8 mouse cellular contexts compared by ENCODE assay signal in the genomic region with DNA sequence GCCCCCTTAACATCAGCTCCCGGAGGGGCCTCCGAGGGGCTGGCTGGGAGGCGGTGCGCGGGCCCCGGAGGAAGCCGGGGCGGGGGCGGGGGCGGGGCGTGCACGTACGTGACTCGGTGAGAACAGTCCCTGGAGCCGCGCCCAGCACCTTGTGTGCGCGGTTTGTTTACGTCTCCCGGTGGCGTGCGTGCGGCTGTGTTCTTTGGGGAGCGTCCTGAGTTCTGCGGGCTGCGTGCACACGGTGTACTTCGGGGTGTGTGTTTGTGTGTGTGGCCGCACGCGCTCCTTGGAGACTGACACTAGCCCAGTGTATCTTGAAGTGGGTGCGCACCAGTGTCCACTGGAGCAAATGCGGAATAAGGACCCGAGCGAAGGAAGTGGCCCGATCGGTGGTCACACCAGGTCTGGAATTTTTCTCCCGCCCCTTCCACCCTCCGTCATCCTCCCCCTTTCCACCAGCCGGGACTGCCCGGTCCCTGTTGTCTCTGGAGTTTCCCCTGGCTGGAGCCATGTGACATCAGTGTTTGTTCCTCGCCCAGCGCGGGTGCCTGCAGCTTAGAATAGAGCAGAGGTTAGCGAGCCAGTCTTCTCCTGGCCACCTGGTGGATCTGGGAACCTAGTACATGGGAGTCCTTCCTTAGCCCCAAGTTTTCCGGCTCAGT. TPM values are rescaled to one million over a fixed set of nuclear protein-coding genes. Genes with fewer than 3 reads are reported as not detected.
A peak's percentile ranks its signal among the peaks of the same experiment; 100 is the strongest.
DNase-seq lines count a peak whose midpoint lies in the region; ATAC-seq and TF ChIP-seq lines count a peak whose summit lies in the region.

No protein-coding gene starts in this region.

- peak overlapping the region; percentile 77 for H3K4me2 ChIP-seq in intestine, embryonic 16.5 days (ENCODE audit: low read depth, low read length)
- peak overlapping the region; percentile 97 for H3K4me2 ChIP-seq in liver, postnatal 0 days (ENCODE audit: low read depth, low read length)
- peak overlapping the region; percentile 95 for H3K4me2 ChIP-seq in neural tube, embryonic 13.5 days

- peak overlapping the region; percentile 91 for H3K4me3 ChIP-seq in G1E (ENCODE audit: low read depth, low read length)
- H3K4me3 ChIP-seq in intestine, embryonic 16.5 days (ENCODE audit: low read length) = peak overlapping the region; percentile 75
- H3K4me3 ChIP-seq in liver, postnatal 0 days (ENCODE audit: low read depth, low read length) = peak overlapping the region; percentile 86
- peak overlapping the region; percentile 75 for H3K4me3 ChIP-seq in neural tube, embryonic 13.5 days

- TF ChIP-seq CTCF in G1E (IDR thresholded peaks at IDR 0.05; ENCODE audit: low read depth, low read length) = no peak
- TF ChIP-seq CTCF in liver, postnatal 0 days (IDR thresholded peaks at IDR 0.05; ENCODE audit: low read depth) = peak; percentile 41

- H3K27me3 ChIP-seq in G1E (ENCODE audit: insufficient read depth, low read length) = peaks cover 17% of the 10 kb centered on the region; the same call in 1 of the 2 replicates
- no peaks in the 10 kb centered on the region for H3K27me3 ChIP-seq in intestine, embryonic 16.5 days (replicated peaks; ENCODE audit: control insufficient read depth, insufficient read depth, low read length)
- no peaks in the 10 kb centered on the region for H3K27me3 ChIP-seq in liver, postnatal 0 days (ENCODE audit: insufficient read depth, low read length)
- peaks cover 27% of the 10 kb centered on the region for H3K27me3 ChIP-seq in neural tube, embryonic 13.5 days

- H3K9ac ChIP-seq in intestine, embryonic 16.5 days (ENCODE audit: low read depth, low read length) = peak overlapping the region; percentile 94
- peak overlapping the region; percentile 94 for H3K9ac ChIP-seq in liver, postnatal 0 days (replicated peaks)
- peak overlapping the region; percentile 79 for H3K9ac ChIP-seq in neural tube, embryonic 13.5 days

- H3K4me1 ChIP-seq in G1E (ENCODE audit: insufficient read depth, low read depth, low read length) = peaks cover 74% of the 10 kb centered on the region
- H3K4me1 ChIP-seq in intestine, embryonic 16.5 days (ENCODE audit: control insufficient read depth, insufficient read depth, low read length) = peaks cover 48% of the 10 kb centered on the region
- peaks cover 53% of the 10 kb centered on the region for H3K4me1 ChIP-seq in liver, postnatal 0 days (ENCODE audit: insufficient read depth)
- H3K4me1 ChIP-seq in neural tube, embryonic 13.5 days (replicated peaks) = peaks cover 20% of the 10 kb centered on the region

- peak; percentile 77 for DNase-seq in 3T3-L1 (ENCODE audit: low read depth, low spot score)
- DNase-seq in G1E (ENCODE audit: low spot score) = peak; percentile 87
- peak; percentile 99 for DNase-seq in heart, adult 11 months
- peak; percentile 89 for DNase-seq in liver, postnatal 0 days
- DNase-seq in thymus, postnatal 4 days = peak; percentile 85

- peak overlapping the region; percentile 100 for H3K27ac ChIP-seq in intestine, embryonic 16.5 days (ENCODE audit: low read length)
- H3K27ac ChIP-seq in liver, postnatal 0 days (ENCODE audit: low read depth) = peak overlapping the region; percentile 98
- H3K27ac ChIP-seq in neural tube, embryonic 13.5 days (replicated peaks) = peak overlapping the region; percentile 84

- 1% methylated on average over 39 of the region's 46 CpGs for WGBS in intestine, embryonic 16.5 days
- WGBS in liver, postnatal 0 days (ENCODE audit: insufficient replicate concordance) = under 1% methylated on average over 41 of the region's 46 CpGs
- 2% methylated on average over 44 of the region's 46 CpGs for WGBS in neural tube, embryonic 13.5 days

- peaks cover 25% of the 10 kb centered on the region for H3K36me3 ChIP-seq in G1E (replicated peaks)
- no peaks in the 10 kb centered on the region for H3K36me3 ChIP-seq in intestine, embryonic 16.5 days (ENCODE audit: control insufficient read depth, insufficient read depth, low read length)
- H3K36me3 ChIP-seq in liver, postnatal 0 days (replicated peaks; ENCODE audit: insufficient read depth, low read length) = no peaks in the 10 kb centered on the region
- no peaks in the 10 kb centered on the region for H3K36me3 ChIP-seq in neural tube, embryonic 13.5 days

- peak; percentile 47 for ATAC-seq in G1E (ENCODE audit: extremely low read depth, insufficient number of reproducible peaks, low FRiP score, poor library complexity, severe bottlenecking)
- peak; percentile 58 for ATAC-seq in common myeloid progenitor, adult 5-6 weeks (replicated peaks; ENCODE audit: low read depth, poor library complexity, severe bottlenecking)
- peak; percentile 86 for ATAC-seq in intestine, embryonic 16.5 days
- ATAC-seq in liver, postnatal 0 days = peak; percentile 86
- peak; percentile 70 for ATAC-seq in neural tube, embryonic 13.5 days (ENCODE audit: low read depth)

- TF ChIP-seq EP300 in liver, postnatal 0 days (IDR thresholded peaks at IDR 0.05; ENCODE audit: low read depth) = no peak

- H3K9me3 ChIP-seq in G1E (replicated peaks) = no peaks in the 10 kb centered on the region
- no peaks in the 10 kb centered on the region for H3K9me3 ChIP-seq in intestine, embryonic 16.5 days (ENCODE audit: control insufficient read depth, low read length)
- H3K9me3 ChIP-seq in liver, postnatal 0 days (ENCODE audit: low read length) = no peaks in the 10 kb centered on the region
- no peaks in the 10 kb centered on the region for H3K9me3 ChIP-seq in neural tube, embryonic 13.5 days

RNA-seq across cellular contexts. Expression of gene Maff, which starts 1.6 kb away (rescaled TPM):
- 10.1 and 10.2 TPM in 2 replicates for total RNA-seq in G1E (2014; fragmentation: Nextera tagmentation)
- 11.7 and 14.8 TPM in 2 replicates for total RNA-seq in G1E (2017)
- 8.4 and 8.6 TPM in 2 replicates for polyA plus RNA-seq in G1E (2012)
- 5.8 and 11.7 TPM in 2 replicates for total RNA-seq in common myeloid progenitor, adult 5-6 weeks (2017)
- polyA plus RNA-seq in intestine, embryonic 16.5 days (2015; fragmentation: Nextera tagmentation; extraction: Ambion mirVana) = 6.0 and 7.1 TPM in 2 replicates
- 0.94 and 1.1 TPM in 2 replicates for polyA plus RNA-seq in liver, postnatal 0 days (2015; fragmentation: Nextera tagmentation; extraction: Ambion mirVana)
- 0.77 and 1.2 TPM in 2 replicates for polyA plus RNA-seq in neural tube, embryonic 13.5 days (2015; fragmentation: Nextera tagmentation; extraction: Ambion mirVana)

RNA-seq across cellular contexts. Expression of gene Pla2g6, which starts 19.8 kb away (rescaled TPM):
- 22.1 and 24.5 TPM in 2 replicates for total RNA-seq in G1E (2014; fragmentation: Nextera tagmentation)
- 6.5 and 7.0 TPM in 2 replicates for total RNA-seq in G1E (2017)
- polyA plus RNA-seq in G1E (2012) = 25.1 and 26.4 TPM in 2 replicates
- total RNA-seq in common myeloid progenitor, adult 5-6 weeks (2017) = 7.8 and 16.9 TPM in 2 replicates
- 27.1 and 28.3 TPM in 2 replicates for polyA plus RNA-seq in intestine, embryonic 16.5 days (2015; fragmentation: Nextera tagmentation; extraction: Ambion mirVana)
- 18.5 and 18.8 TPM in 2 replicates for polyA plus RNA-seq in liver, postnatal 0 days (2015; fragmentation: Nextera tagmentation; extraction: Ambion mirVana)
- polyA plus RNA-seq in neural tube, embryonic 13.5 days (2015; fragmentation: Nextera tagmentation; extraction: Ambion mirVana) = 33.3 and 34.1 TPM in 2 replicates

RNA-seq across cellular contexts. Expression of gene Tmem184b, which starts 55.4 kb away (rescaled TPM):
- total RNA-seq in G1E (2014; fragmentation: Nextera tagmentation) (11.3 and 13.3 TPM in 2 replicates), G1E (2017) (1.9 and 2.3 TPM in 2 replicates)
- polyA plus RNA-seq in G1E (2012) = 12.9 and 13.8 TPM in 2 replicates
- 3.4 and 4.2 TPM in 2 replicates for total RNA-seq in common myeloid progenitor, adult 5-6 weeks (2017)
- polyA plus RNA-seq in intestine, embryonic 16.5 days (2015; fragmentation: Nextera tagmentation; extraction: Ambion mirVana) = 43.6 and 46.4 TPM in 2 replicates
- polyA plus RNA-seq in liver, postnatal 0 days (2015; fragmentation: Nextera tagmentation; extraction: Ambion mirVana) = 6.6 and 8.4 TPM in 2 replicates
- polyA plus RNA-seq in neural tube, embryonic 13.5 days (2015; fragmentation: Nextera tagmentation; extraction: Ambion mirVana) = 42.0 and 45.8 TPM in 2 replicates

Comparison
In these comparisons a context has a peak if more than half of its experiments do, and no peak if none do; other contexts are left out.
1. Peak in every context shown above with its lines: DNase-seq, ATAC-seq, H3K4me3 ChIP-seq and H3K27ac ChIP-seq.